Mouse (Mus musculus) stomach, embryonic 14.5 days (tissue): ENCODE results near the gene Tspo2. TPM values are rescaled to one million over a fixed set of nuclear protein-coding genes. Genes with fewer than 3 reads are reported as not detected.

Source experiments
- ATAC-seq: fragments of 200-750 bp; cut with Nextera tagmentation; 2 replicates; pipeline ENCODE4 v1.8.0; 2017; ENCODE audit warnings: low read depth, moderate TSS enrichment; ENCODE audit not compliant: insufficient number of reproducible peaks, insufficient read depth, low FRiP score
- H3K27ac ChIP-seq: fragments of 300-500 bp; sonication (generic); 2 replicates; pipeline ENCODE4 v1.5.1; 2014; ENCODE audit warnings: mild to moderate bottlenecking, low read length, moderate library complexity, mixed read lengths
- H3K27me3 ChIP-seq: fragments of 300-500 bp; sonication (generic); 2 replicates; pipeline ENCODE4 v1.6.1; 2014; ENCODE audit warnings: low read length, control low read depth, mixed read lengths; ENCODE audit not compliant: control insufficient read depth, insufficient read depth
- H3K36me3 ChIP-seq: fragments of 300-500 bp; sonication (generic); 2 replicates; pipeline ENCODE4 v1.6.1; 2014; ENCODE audit warnings: mild to moderate bottlenecking, control low read depth, low read length, moderate library complexity, mixed read lengths; ENCODE audit not compliant: control insufficient read depth, insufficient read depth
- H3K4me1 ChIP-seq: fragments of 300-500 bp; sonication (generic); 2 replicates; pipeline ENCODE4 v1.6.1; 2014; ENCODE audit warnings: low read length, control low read depth, mixed read lengths; ENCODE audit not compliant: control insufficient read depth, insufficient read depth
- H3K4me2 ChIP-seq: fragments of 300-500 bp; sonication (generic); replicated peaks from 2 replicates; pipeline ENCODE4 v1.6.1; 2014; ENCODE audit warnings: low read depth, low read length, control low read depth
- H3K4me3 ChIP-seq: fragments of 300-500 bp; sonication (generic); 2 replicates; pipeline ENCODE4 v1.5.1; 2014; ENCODE audit warnings: low read depth, low read length, control low read depth
- H3K9ac ChIP-seq: fragments of 300-500 bp; sonication (generic); replicated peaks from 2 replicates; pipeline ENCODE4 v1.6.1; 2014; ENCODE audit warnings: low read depth, mild to moderate bottlenecking, control low read depth, low read length, moderate library complexity, mixed read lengths
- H3K9me3 ChIP-seq: fragments of 300-500 bp; sonication (generic); 2 replicates; pipeline ENCODE4 v1.6.1; 2016; ENCODE audit warnings: low read depth, low read length, control low read depth; ENCODE audit not compliant: control insufficient read depth
- WGBS: fragments of 180-500 bp; shearing (Covaris S2); extraction: QIAGEN DNeasy Blood & Tissue Kit; methylation state at CpG from one replicate; pipeline ENCODE4 v1.1.7; 2014; 5-methylcytosine and 5-hydroxymethylcytosine counted together
- polyA plus RNA-seq: library from polyadenylated mRNA; unstranded; fragments of >200 nt; fragmentation: Nextera tagmentation; extraction: Ambion mirVana; gene quantifications from 2 replicates; pipeline ENCODE4 v1.2.1, GENCODE M21; 2014

Gene Tspo2
- polyA plus RNA-seq, 1 experiment from 2014 or later: 0.82 TPM

DNA sequence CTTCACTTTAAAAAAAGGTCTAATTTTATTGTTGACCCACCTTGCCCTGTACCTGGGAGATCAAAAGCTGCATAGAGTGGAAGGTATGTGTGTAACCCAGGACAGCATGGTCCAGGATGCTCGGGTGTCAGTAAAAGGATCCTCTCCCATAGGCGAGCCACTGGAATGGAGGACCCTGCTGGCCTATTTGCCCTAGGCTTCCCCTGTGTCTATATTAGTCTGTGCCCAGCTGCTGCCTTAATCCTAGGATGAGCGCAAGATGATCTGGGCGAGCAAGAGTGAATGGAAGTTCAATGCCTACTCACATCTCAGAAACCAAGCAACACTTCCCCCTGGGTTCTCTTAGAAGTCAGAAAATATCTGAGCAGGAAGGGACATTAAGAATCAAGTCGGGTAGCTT lies 20.3 kb downstream of the Tspo2 start:
- Histone ChIP-seq H3K9me3 (no peaks in the 10 kb centered on the region), H3K4me2 (no peak overlapping the region), H3K4me3 (no peak overlapping the region), H3K9ac (no peak overlapping the region), H3K27me3 (no peaks in the 10 kb centered on the region), H3K4me1 (peaks cover 33% of the 10 kb centered on the region), H3K36me3 (no peaks in the 10 kb centered on the region), H3K27ac (peak overlapping the region; percentile 64; the same call in 1 of the 2 replicates)
- no peak for ATAC-seq
- WGBS: 68% methylated on average over 5 of the region's 5 CpGs

DNA sequence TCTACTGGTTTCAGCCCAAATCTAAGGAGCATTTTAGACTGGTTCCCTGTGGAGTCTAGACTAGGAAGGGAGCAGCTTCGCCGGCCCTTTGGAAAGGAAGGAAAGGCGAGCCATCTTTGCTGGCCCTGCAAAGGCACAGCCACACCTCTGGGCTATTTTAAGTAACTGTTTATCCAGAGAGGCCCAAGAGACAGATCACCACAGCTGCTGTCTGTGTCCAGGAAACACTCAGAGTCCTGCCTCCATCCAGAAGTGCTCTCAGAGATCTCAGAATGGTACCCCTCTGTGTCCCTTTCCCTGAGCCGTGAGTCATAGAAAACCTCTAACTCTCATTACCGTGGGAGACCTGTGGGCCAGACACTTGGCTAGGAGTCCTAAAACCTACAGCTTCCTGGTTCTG lies 20.9 kb downstream of the Tspo2 start:
- Histone ChIP-seq H3K9ac (no peak overlapping the region), H3K4me3 (no peak overlapping the region), H3K4me1 (peaks cover 38% of the 10 kb centered on the region), H3K9me3 (no peaks in the 10 kb centered on the region), H3K4me2 (no peak overlapping the region), H3K27ac (peak overlapping the region; percentile 64; the same call in 1 of the 2 replicates), H3K27me3 (no peaks in the 10 kb centered on the region), H3K36me3 (no peaks in the 10 kb centered on the region)
- no peak for ATAC-seq
- WGBS: 12% methylated on average over 5 of the region's 5 CpGs

GRCm38 (mm10) chr17:48427852-48428530 lies 23.3 kb downstream of the Tspo2 start:
- Histone ChIP-seq H3K9ac (no peak overlapping the region), H3K36me3 (no peaks in the 10 kb centered on the region), H3K4me1 (peaks cover 43% of the 10 kb centered on the region), H3K27me3 (no peaks in the 10 kb centered on the region), H3K4me2 (no peak overlapping the region), H3K27ac (no peak overlapping the region; the same call in 1 of the 2 replicates), H3K4me3 (no peak overlapping the region), H3K9me3 (no peaks in the 10 kb centered on the region)
- no peak for ATAC-seq
- 67% methylated on average over 11 of the region's 11 CpGs for WGBS

DNA sequence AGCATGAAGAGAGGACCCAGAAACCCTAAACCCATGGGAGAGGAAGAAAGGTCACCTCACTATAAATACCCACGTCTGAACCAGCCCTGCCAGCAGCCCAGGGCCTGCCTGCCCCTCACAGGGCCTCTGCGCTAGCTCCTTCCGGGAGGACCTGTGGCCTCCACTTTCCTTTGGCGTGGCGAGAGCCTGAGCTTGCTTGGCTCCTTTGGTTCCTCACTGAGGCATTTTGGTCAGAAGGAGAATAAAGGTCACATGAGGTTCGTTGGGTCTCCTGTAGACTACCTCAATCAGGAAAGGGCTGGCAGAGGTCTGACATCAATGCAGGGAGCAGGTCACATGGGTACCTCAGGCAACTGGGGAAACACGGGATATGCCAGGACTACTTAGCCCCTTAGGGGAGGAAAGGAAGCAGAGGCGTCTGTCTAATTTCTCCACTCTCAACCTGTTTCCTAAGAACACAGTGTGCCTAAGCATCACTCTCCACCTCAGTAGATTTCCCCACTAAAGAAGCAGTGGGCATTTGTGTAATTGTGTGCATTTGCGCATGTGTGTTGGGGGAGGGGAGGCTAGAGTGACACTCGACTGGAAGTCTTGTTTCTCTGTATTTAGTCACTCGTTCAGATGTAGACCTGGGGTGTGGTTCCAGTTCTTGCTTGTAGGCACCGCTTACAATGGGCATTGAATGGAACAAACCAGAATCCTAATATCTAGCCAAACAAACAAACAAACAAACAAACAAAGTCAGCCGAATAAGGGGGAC lies 24.2 kb downstream of the Tspo2 start:
- Histone ChIP-seq H3K27ac (peak overlapping the region; percentile 39; the same call in 1 of the 2 replicates), H3K4me1 (peaks cover 37% of the 10 kb centered on the region), H3K9me3 (no peaks in the 10 kb centered on the region), H3K9ac (no peak overlapping the region), H3K4me2 (no peak overlapping the region), H3K36me3 (no peaks in the 10 kb centered on the region), H3K4me3 (no peak overlapping the region), H3K27me3 (no peaks in the 10 kb centered on the region)
- whole genome bisulfite sequencing: 63% methylated on average over 13 of the region's 13 CpGs
- no peak for ATAC-seq

DNA sequence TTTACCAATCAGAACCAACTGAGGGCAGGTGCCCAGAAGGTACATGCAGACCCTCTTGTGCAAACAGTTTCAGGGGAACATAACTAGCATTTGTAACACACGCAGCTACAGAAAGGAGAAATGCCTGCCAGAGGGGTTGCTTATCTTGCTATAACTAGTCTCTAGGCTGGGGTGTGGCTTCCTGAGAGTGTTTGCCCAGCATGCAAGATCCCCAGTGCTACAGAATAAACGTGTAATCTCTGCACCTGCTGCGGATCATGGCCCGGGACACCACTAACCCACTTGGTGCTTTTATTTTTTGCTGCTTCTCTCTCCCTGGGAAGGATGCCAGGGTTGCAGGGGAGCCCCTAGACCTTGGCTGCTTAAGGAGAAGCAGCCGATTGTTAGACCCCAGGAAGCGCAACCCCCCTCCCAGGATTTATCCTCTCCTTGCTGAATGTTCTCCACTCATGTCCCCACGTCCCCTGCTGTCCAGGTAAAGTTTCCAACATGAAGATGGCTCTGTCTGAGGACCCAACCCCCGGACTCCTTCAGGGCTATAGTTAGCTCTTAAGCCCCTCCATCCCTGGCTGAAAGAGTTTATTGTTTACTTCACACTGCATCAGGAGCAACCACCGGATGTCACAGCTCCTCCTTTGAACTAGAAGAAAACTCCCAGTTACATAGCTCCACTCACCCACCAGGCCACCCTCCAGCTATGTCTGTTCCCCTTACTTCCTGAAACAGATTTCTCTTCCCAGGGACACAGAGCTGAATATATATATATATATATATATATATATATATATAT lies 25.3 kb downstream of the Tspo2 start:
- Histone ChIP-seq H3K4me1 (peaks cover 33% of the 10 kb centered on the region), H3K27me3 (no peaks in the 10 kb centered on the region), H3K9me3 (no peaks in the 10 kb centered on the region), H3K9ac (no peak overlapping the region), H3K36me3 (no peaks in the 10 kb centered on the region), H3K4me3 (no peak overlapping the region), H3K27ac (peak overlapping the region; percentile 72), H3K4me2 (no peak overlapping the region)
- 37% methylated on average over 9 of the region's 9 CpGs for WGBS
- ATAC-seq: peak; percentile 51; the same call in 1 of the 2 replicates

DNA sequence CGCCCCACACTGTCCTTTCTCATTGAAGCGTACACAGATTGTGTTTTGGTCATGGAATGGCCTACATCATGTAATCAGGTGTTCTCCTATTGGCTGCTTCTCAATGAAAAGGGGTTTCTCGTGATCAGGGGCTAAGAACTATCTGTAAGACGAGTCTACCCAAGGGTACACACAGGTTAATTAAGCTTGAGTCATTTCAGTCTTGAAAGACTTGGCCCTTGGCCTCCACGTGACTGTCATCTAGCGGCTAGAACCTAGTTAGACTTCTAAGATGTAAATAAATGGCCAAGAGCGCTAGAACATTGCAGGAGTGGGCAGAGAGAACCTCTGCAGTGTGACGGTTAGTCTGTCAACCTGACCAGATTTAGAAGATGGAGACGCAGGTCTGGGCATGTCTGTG lies 27.1 kb downstream of the Tspo2 start:
- Histone ChIP-seq H3K4me1 (peaks cover 21% of the 10 kb centered on the region), H3K27me3 (no peaks in the 10 kb centered on the region), H3K9me3 (no peaks in the 10 kb centered on the region), H3K4me3 (no peak overlapping the region), H3K9ac (no peak overlapping the region), H3K4me2 (no peak overlapping the region), H3K36me3 (no peaks in the 10 kb centered on the region), H3K27ac (no peak overlapping the region)
- ATAC-seq: no peak
- WGBS: 82% methylated on average over 9 of the region's 9 CpGs

- Histone ChIP-seq H3K36me3 (peaks cover 21% of the 10 kb centered on the region; the same call in 1 of the 2 replicates), H3K9me3 (no peaks in the 10 kb centered on the region), H3K4me2 (no peak overlapping the region), H3K27ac (no peak overlapping the region), H3K4me3 (no peak overlapping the region), H3K9ac (no peak overlapping the region), H3K27me3 (no peaks in the 10 kb centered on the region), H3K4me1 (0 out of 2 replicates have a peak, but pooled peaks cover 3% of the 10 kb centered on the region)
- WGBS: 68% methylated on average over 2 of the region's 2 CpGs
- ATAC-seq: no peak
Observed at GRCm38 (mm10) chr17:48419571-48419970, 31.8 kb downstream of the Tspo2 start.

GRCm38 (mm10) chr17:48418781-48419180 lies 32.5 kb downstream of the Tspo2 start:
- Histone ChIP-seq H3K9ac (no peak overlapping the region), H3K4me1 (no peaks in the 10 kb centered on the region), H3K36me3 (peaks cover 21% of the 10 kb centered on the region; the same call in 1 of the 2 replicates), H3K27ac (peak overlapping the region; percentile 63; the same call in 1 of the 2 replicates), H3K4me2 (peak overlapping the region; percentile 14; the same call in 1 of the 2 replicates), H3K27me3 (no peaks in the 10 kb centered on the region), H3K4me3 (no peak overlapping the region), H3K9me3 (no peaks in the 10 kb centered on the region)
- no peak for ATAC-seq
- WGBS: 88% methylated on average over 1 of the region's 1 CpGs
